Mouse (Mus musculus) brain, adult 2 months (tissue): Measurements from ENCODE around the gene Ntrk3.

Experiments used
- DNase-seq: peaks from one replicate; pipeline ENCODE4 v3.0.0; 2011; ENCODE audit warnings: low read depth, low spot score

Ntrk3 gene

GRCm38 (mm10) chr7:78579461-78580234 lies 158.2 kb downstream of the Ntrk3 start:
- DNase-seq = peak; percentile 81

GRCm38 (mm10) chr7:78578461-78579359 lies 159.1 kb downstream of the Ntrk3 start:
- DNase-seq = peak; percentile 67

GRCm38 (mm10) chr7:78578111-78578460 lies 159.7 kb downstream of the Ntrk3 start:
- peak; percentile 90 for DNase-seq

- peak; percentile 65 for DNase-seq
Measured at GRCm38 (mm10) chr7:78577462-78578110, 160.2 kb downstream of the Ntrk3 start.

GRCm38 (mm10) chr7:78576706-78577461 lies 160.9 kb downstream of the Ntrk3 start:
- DNase-seq = peak; percentile 61

- DNase-seq = peak; percentile 24
Measured at GRCm38 (mm10) chr7:78576169-78576568, 161.6 kb downstream of the Ntrk3 start.

- DNase-seq = peak; percentile 81
Measured at GRCm38 (mm10) chr7:78575556-78575955, 162.3 kb downstream of the Ntrk3 start.

- no peak for DNase-seq
Measured at GRCm38 (mm10) chr7:78571196-78571595, 166.6 kb downstream of the Ntrk3 start.

GRCm38 (mm10) chr7:78569255-78569618 lies 168.6 kb downstream of the Ntrk3 start:
- peak; percentile 33 for DNase-seq

GRCm38 (mm10) chr7:78568411-78569254 lies 169.2 kb downstream of the Ntrk3 start:
- peak; percentile 95 for DNase-seq

GRCm38 (mm10) chr7:78566617-78567016 lies 171.2 kb downstream of the Ntrk3 start:
- peak; percentile 79 for DNase-seq

GRCm38 (mm10) chr7:78565386-78565785 lies 172.4 kb downstream of the Ntrk3 start:
- DNase-seq = peak; percentile 76

GRCm38 (mm10) chr7:78558503-78558902 lies 179.3 kb downstream of the Ntrk3 start:
- no peak for DNase-seq

- DNase-seq = no peak
Measured at GRCm38 (mm10) chr7:78555532-78555931, 182.3 kb downstream of the Ntrk3 start.

GRCm38 (mm10) chr7:78549461-78549860 lies 188.4 kb downstream of the Ntrk3 start:
- DNase-seq = peak; percentile 92

GRCm38 (mm10) chr7:78548721-78549120 lies 189.1 kb downstream of the Ntrk3 start:
- DNase-seq = no peak

GRCm38 (mm10) chr7:78546551-78546950 lies 191.3 kb downstream of the Ntrk3 start:
- DNase-seq = no peak

GRCm38 (mm10) chr7:78542468-78542867 lies 195.3 kb downstream of the Ntrk3 start:
- peak; percentile 85 for DNase-seq

- no peak for DNase-seq
Measured at GRCm38 (mm10) chr7:78530286-78530685, 207.5 kb downstream of the Ntrk3 start.

GRCm38 (mm10) chr7:78528008-78528407 lies 209.8 kb downstream of the Ntrk3 start:
- DNase-seq = peak; percentile 72
